Mouse (Mus musculus) v-Abl transformed pro-B cells (cell line): Measurements from ENCODE around the gene Yipf1.

Experiments
- in situ Hi-C, 2 experiments: fragments of 400-800 bp; cut with MboI; formaldehyde crosslinking; loops; one replicate each; pipeline ENCODE4 v1.15.1; 2025; ENCODE audit not compliant: unreplicated experiment in 2 of 2

Gene Yipf1

DNA sequence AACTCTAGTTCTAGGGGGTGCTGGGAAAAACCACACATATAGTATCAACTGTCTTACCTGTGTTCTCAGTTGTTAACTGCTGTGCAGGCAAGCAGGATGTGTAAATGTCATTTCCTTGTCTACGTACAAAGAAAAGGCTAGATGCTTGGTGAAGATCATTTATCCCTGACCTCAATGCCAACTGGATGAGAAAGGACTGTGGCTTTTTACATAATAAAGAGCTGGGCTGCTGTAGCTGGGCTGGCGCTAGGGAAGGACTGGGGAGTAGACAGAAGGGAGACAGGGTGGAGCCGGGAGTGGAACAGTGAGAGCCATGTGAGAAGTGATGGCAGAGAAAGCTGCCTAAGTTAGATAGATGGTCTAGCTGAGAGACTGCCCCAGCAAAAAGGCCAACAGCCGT, 48.6 kb downstream of the Yipf1 start:
- in situ Hi-C loops: loop anchor here (5.0 to 25.0 kb wide), 2 partner anchors 185 to 450 kb away; partner anchors contain the start of genes Ssbp3 (in 1 of the 2), Tceanc2 (in 1 of the 2) and Tmem59 (in 1 of the 2)

GRCm38 (mm10) chr4:107363573-107363972, 49.4 kb downstream of the Yipf1 start:
- in situ Hi-C loops: loop anchor here (5.0 to 25.0 kb wide), 2 partner anchors 186 to 451 kb away; partner anchors contain the start of genes Ssbp3 (in 1 of the 2), Tceanc2 (in 1 of the 2) and Tmem59 (in 1 of the 2)

DNA sequence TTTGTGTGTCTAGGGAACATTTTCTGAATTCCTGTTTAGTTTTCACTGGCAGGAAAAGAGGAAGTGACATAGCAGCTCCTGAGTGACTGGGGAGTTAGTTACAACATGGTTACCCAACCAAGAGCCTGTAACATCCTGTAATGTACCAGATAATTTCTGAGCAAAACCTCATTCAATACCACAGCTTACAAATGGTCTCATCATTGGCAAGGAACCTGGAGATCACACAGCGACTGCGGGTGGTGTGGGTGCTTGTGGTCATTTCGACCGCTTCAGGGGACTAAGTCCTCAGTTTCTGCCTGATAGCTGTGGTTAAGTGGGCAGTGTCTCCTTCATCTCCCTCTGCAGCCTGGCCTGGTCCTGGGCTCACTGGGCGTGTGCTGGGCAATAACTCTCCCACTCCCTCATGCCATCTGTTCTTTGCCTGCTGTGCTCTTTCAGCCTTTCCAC, 50.1 kb downstream of the Yipf1 start:
- in situ Hi-C loops: loop anchor here (5.0 to 25.0 kb wide), 2 partner anchors 187 to 452 kb away; partner anchors contain the start of genes Ssbp3 (in 1 of the 2), Tceanc2 (in 1 of the 2) and Tmem59 (in 1 of the 2)

DNA sequence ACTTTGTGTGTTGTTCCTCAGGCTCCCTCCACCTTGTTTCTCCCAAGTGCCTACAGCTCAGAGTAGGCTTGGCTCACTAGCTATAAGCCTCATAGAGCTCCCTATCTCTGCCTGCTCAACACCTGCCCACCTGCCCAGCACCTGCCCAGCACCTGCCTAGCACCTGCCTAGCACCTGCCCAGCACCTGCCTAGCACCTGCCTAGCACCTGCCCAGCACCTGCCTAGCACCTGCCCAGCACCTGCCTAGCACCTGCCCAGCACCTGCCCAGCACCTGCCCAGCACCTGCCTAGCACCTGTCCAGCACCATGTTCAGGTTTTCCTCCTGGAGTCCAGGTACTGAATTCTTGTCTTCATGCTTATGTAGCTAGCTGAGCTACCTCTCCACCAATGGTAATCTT, 52.2 kb downstream of the Yipf1 start:
- in situ Hi-C loops: loop anchor here in 1 of 2 experiments (25.0 kb wide), 1 partner anchor 454 kb away; the partner anchor contains the start of gene Ssbp3

- in situ Hi-C loops: loop anchor here in 1 of 2 experiments (25.0 kb wide), 1 partner anchor 455 kb away; the partner anchor contains the start of gene Ssbp3
These were observed 53.6 kb downstream of the Yipf1 start, which contains the start of gene Ndc1 for GRCm38 (mm10) chr4:107367567-107368314. TSS of gene Ndc1 (plus strand) at chr4:107367784.

- in situ Hi-C loops: loop anchor here in 1 of 2 experiments (25.0 kb wide), 1 partner anchor 460 kb away; the partner anchor contains the start of gene Ssbp3
These were observed 58.1 kb downstream of the Yipf1 start for GRCm38 (mm10) chr4:107372304-107372703.

GRCm38 (mm10) chr4:107374677-107375076, 60.5 kb downstream of the Yipf1 start:
- in situ Hi-C loops: loop anchor here in 1 of 2 experiments (25.0 kb wide), 1 partner anchor 462 kb away; the partner anchor contains the start of gene Ssbp3

- in situ Hi-C loops: no loop called here
These were observed 64.8 kb downstream of the Yipf1 start for GRCm38 (mm10) chr4:107378954-107379353.

- in situ Hi-C loops: no loop called here
These were observed 66.7 kb downstream of the Yipf1 start for GRCm38 (mm10) chr4:107380871-107381270.

- in situ Hi-C loops: no loop called here
These were observed 72.9 kb downstream of the Yipf1 start for GRCm38 (mm10) chr4:107387038-107387437.

DNA sequence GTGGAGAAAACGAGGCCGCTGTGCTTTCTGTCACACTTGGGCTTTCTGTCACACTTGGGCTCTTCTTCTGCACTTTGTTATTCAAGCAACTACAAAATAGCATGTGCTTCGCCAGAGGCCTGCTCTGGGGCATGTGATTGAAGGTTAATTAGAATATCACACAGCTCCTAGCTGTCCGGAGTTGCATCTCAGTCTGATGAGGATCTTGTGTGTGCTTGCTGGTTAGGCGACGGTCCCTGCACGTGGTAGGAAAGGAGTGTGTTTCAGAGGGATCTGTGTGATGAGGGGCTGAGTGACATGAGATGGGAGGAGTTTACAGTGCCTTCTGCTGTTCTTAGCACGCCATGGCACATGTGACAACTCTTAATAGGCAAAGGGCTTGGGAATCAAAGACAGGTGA, 73.3 kb downstream of the Yipf1 start:
- in situ Hi-C loops: no loop called here

DNA sequence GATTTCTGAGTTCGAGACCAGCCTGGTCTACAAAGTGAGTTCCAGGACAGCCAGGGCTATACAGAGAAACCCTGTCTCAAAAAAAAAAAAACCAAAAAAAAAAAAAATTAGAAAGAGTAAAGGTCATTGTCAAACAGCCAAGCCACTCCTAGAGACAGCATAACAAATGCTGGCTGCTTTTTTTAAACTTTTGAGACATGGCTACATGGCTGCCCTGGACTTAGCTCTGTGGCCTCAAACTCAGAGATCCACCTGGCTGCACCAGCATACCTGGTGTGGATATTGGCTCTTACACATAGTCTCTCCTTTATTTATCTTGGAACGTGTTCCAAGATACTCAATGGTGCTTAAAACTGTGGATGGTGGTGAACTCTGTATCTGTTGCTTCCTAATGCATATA, 74.1 kb downstream of the Yipf1 start:
- in situ Hi-C loops: no loop called here

DNA sequence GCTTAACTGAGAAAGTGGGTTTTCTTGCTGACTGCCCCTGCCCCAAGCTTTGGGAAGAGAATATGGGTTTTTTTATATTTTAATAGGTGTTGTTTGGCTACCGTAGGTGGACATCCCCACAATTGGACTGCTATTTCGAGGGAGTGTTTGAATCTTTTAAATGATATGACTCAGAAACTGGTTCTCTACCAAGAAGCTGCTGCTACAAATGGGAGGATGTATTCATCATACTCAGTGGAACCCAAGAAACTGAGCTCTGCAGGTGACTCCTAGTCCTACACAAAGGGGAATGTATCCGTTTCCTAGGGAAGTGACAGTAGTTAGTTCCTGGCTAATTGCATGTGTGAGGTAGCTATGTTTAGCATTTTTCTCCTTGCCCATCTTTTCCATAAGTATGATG, 75.2 kb downstream of the Yipf1 start:
- in situ Hi-C loops: no loop called here

- in situ Hi-C loops: no loop called here
These were observed 79.6 kb downstream of the Yipf1 start for GRCm38 (mm10) chr4:107393771-107394170.
